Mouse (Mus musculus) midbrain, embryonic 15.5 days (tissue): ENCODE measurements at regions not wholly inside any gene's neighbourhood (a gene's known extent, or its start where the extent isn't known, plus 50 kb on each side); places are given as distances from the start of the nearest gene placed in this dataset.
A peak's percentile ranks its signal among the peaks of the same experiment; 100 is the strongest.

Experiments
- ATAC-seq: fragments of 200-750 bp; cut with Nextera tagmentation; replicated peaks from 2 replicates; pipeline ENCODE4 v1.8.0; 2017; ENCODE audit warnings: moderate TSS enrichment
- H3K27ac ChIP-seq: fragments of 300-500 bp; sonication (generic); 2 replicates; pipeline ENCODE4 v1.5.1; 2015; ENCODE audit warnings: mild to moderate bottlenecking, inconsistent platforms
- H3K27me3 ChIP-seq: fragments of 300-500 bp; sonication (generic); replicated peaks from 2 replicates; pipeline ENCODE4 v1.6.1; 2015; ENCODE audit warnings: inconsistent platforms
- H3K36me3 ChIP-seq: fragments of 300-500 bp; sonication (generic); replicated peaks from 2 replicates; pipeline ENCODE4 v1.6.1; 2015; ENCODE audit warnings: inconsistent platforms
- H3K4me1 ChIP-seq: fragments of 300-500 bp; sonication (generic); 2 replicates; pipeline ENCODE4 v1.6.1; 2015; ENCODE audit warnings: inconsistent platforms
- H3K4me2 ChIP-seq: fragments of 300-500 bp; sonication (generic); 2 replicates; pipeline ENCODE4 v1.6.1; 2015; ENCODE audit warnings: inconsistent platforms, mild to moderate bottlenecking, moderate library complexity
- H3K4me3 ChIP-seq: fragments of 300-500 bp; sonication (generic); 2 replicates; pipeline ENCODE4 v1.5.1; 2015; ENCODE audit warnings: mild to moderate bottlenecking, inconsistent platforms
- H3K9ac ChIP-seq: fragments of 300-500 bp; sonication (generic); 2 replicates; pipeline ENCODE4 v1.6.1; 2015; ENCODE audit warnings: mild to moderate bottlenecking, inconsistent platforms
- H3K9me3 ChIP-seq: fragments of 300-500 bp; sonication (generic); 2 replicates; pipeline ENCODE4 v1.6.1; 2016; ENCODE audit warnings: inconsistent platforms
- WGBS: fragments of 180-500 bp; shearing (Covaris S2); methylation state at CpG from one replicate; pipeline ENCODE4 v1.1.7; 2015; ENCODE audit warnings: mixed read lengths; 5-methylcytosine and 5-hydroxymethylcytosine counted together

DNA sequence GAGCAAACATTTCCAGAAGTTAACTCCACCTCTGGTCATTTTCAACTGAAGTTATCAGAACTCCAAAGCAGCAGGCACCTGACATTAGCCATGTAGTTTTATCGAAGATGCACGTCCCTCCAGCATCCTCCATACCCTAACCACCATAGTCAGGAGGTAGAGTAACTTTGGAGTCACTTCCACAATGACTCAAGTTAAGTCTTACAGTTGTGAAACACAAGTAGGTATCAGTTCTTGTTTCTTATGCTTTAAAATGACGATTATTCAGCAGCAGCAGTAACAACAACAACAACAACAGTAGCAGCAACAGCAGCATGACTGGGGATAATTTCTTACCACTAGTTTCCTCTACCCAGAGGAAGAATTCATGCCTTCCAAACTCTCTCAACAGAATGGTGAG is 51.3 kb upstream of the Tank start:
- ATAC-seq, result no peak
- Histone ChIP-seq H3K36me3 (no peaks in the 10 kb centered on the region), H3K9ac (no peak overlapping the region), H3K9me3 (no peaks in the 10 kb centered on the region; the same call in 1 of the 2 replicates), H3K27ac (no peak overlapping the region), H3K4me2 (no peak overlapping the region), H3K27me3 (no peaks in the 10 kb centered on the region), H3K4me3 (no peak overlapping the region), H3K4me1 (no peaks in the 10 kb centered on the region)
- 93% methylated on average over 3 of the region's 3 CpGs for WGBS

DNA sequence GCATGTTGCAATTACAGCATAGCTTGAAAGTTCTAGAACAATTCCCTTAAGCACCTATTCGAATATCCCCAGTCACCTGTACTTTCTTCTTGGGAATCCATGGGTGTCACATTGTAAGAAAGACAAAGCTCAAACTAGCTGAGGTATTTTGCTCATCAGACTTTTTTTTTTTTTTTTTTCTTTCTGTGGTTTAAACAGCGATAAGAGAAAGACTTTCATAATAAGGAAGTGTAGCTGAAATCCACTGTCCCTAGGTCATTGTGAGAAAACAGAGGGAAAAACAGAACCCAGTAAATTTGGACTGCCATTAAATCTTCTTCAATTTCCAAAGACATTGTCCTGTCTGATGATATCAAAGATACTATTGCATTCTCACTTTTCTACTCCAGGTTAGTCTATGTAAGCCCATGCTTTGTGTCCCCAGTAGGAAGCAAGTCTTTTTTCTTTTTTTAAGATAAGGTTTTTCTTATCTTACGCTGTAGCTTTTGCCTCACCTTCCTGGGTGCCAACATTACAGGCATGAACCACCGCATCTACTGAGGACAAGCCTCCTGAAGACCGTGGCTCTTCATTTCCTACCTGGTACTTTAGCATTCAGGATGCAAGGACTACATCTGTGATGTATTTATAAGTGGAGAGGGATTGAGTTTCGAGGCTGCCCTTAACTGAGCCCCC is 54.2 kb upstream of the Tank start:
- 91% methylated on average over 6 of the region's 6 CpGs for WGBS
- no peak overlapping the region for H3K27ac ChIP-seq
- no peaks in the 10 kb centered on the region; the same call in 1 of the 2 replicates for H3K9me3 ChIP-seq
- no peaks in the 10 kb centered on the region for H3K27me3 ChIP-seq
- no peak for ATAC-seq
- no peaks in the 10 kb centered on the region for H3K4me1 ChIP-seq
- no peak overlapping the region for H3K4me3 ChIP-seq
- no peak overlapping the region for H3K9ac ChIP-seq
- no peaks in the 10 kb centered on the region for H3K36me3 ChIP-seq
- H3K4me2 ChIP-seq, result no peak overlapping the region

DNA sequence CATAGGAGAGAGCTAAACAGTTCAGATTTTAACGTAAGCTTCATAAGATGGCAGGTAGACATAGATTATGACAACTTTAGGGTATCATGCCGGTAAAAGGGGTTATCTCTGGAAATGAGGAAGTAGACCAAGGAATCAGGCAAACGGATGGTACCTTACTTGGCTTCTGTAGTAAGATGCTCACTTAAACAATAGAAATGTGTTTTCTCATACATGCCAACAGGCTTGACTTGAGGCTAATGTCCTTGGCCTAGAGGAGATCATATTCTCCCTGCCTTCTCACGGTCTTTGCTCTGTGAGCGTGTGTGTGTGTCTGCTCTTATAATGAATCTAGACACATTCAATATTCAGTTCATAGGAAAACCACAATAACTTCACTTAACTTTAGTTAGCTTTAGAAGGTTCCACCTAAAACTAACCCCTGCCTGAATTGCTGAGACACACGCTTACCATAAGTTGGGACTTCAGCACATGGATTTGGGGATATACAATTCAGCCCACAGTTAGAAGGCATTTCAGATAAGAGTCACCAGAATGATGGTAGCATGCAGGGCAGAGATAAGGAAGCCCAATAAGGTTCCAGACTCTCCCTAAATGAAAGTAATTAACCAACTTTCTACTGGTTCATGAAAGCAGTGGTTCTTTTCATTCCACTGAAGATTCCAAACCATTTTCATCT is 63.8 kb upstream of the Tank start:
- no peaks in the 10 kb centered on the region for H3K9me3 ChIP-seq
- H3K4me1 ChIP-seq, result no peaks in the 10 kb centered on the region
- WGBS, result 96% methylated on average over 6 of the region's 6 CpGs
- H3K4me3 ChIP-seq, result no peak overlapping the region
- no peaks in the 10 kb centered on the region for H3K27me3 ChIP-seq
- no peaks in the 10 kb centered on the region for H3K36me3 ChIP-seq
- H3K4me2 ChIP-seq, result no peak overlapping the region
- no peak overlapping the region for H3K27ac ChIP-seq
- ATAC-seq, result no peak
- H3K9ac ChIP-seq, result no peak overlapping the region

DNA sequence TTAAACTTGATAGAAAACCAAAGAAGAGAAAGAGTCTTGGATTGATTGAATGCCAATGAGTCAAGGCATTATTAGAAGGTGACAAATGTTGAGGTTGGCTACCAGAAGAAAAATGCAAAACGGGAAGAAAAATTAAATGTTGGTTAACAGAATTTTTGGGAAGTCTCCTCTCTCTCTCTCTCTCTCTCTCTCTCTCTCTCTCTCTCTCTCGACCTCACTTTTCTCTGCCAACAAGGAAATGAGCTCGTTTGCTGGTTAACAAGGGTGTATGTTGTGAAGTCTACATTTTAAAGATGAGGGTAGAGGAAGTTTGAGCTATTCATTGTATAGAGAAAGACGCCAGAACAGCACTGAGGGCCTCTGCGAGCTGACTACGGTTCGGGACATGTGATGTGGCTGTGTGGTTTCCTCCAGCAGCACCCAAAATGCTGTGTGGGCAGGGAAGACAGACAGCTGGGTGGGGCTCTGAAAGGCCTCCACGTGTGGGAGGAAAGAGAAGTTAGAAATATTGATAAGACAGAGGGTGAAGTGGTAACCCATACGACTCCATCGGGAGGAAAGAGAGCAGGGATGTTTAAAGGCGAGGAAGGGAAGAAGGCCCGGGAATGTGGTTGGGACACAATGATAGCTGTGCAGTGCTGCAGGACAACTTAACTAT is 64.5 kb upstream of the Tank start:
- H3K4me2 ChIP-seq, result no peak overlapping the region
- WGBS, result 87% methylated on average over 12 of the region's 12 CpGs
- H3K4me1 ChIP-seq, result no peaks in the 10 kb centered on the region
- H3K9me3 ChIP-seq, result no peaks in the 10 kb centered on the region
- no peak overlapping the region for H3K9ac ChIP-seq
- H3K36me3 ChIP-seq, result no peaks in the 10 kb centered on the region
- no peak overlapping the region for H3K4me3 ChIP-seq
- no peak for ATAC-seq
- H3K27ac ChIP-seq, result no peak overlapping the region
- H3K27me3 ChIP-seq, result no peaks in the 10 kb centered on the region

DNA sequence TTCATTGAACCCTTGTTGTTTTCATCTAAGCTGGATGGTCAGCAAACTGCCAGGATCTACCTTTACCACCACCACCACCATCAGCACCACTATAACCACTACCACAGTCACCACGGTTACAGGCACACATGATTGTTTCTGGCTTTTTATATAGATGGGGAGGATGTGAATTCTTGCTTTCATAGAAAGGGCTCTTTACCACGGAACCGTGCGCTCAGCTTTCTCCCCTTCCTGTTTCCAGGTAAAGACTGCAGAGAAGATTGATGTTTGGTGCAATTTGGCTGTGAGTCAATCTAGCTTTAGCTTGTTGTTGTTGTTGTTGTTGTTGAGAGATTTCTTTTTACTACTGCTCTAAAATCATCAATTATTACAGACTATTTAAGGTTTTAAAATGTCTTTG is 74.8 kb upstream of the Tank start:
- Histone ChIP-seq H3K27me3 (no peaks in the 10 kb centered on the region), H3K4me1 (no peaks in the 10 kb centered on the region), H3K4me3 (no peak overlapping the region), H3K9me3 (no peaks in the 10 kb centered on the region), H3K4me2 (no peak overlapping the region), H3K27ac (no peak overlapping the region), H3K9ac (no peak overlapping the region), H3K36me3 (no peaks in the 10 kb centered on the region)
- no peak for ATAC-seq
- WGBS, result 91% methylated on average over 4 of the region's 4 CpGs

DNA sequence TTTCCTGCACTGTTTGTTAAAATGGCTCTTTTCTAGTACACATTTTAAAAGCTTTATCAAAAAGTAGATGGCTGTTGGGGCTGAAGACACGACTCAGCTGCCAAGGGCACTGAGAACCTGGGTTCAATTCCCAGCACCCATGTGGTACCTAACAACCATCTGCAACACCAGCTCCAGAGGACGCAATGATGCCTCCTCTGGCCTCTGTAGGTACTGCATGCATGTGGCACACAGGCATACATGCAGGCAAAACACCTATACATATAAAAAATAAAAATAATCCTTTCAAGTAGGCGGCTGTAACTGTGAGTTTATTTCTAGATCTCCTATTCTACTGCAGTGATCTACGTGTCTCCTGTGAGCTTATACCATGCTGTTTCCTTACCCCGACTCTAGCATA is 76.5 kb upstream of the Tank start:
- H3K4me1 ChIP-seq, result no peaks in the 10 kb centered on the region
- no peaks in the 10 kb centered on the region for H3K9me3 ChIP-seq
- no peak overlapping the region for H3K27ac ChIP-seq
- no peak overlapping the region for H3K4me2 ChIP-seq
- no peaks in the 10 kb centered on the region for H3K27me3 ChIP-seq
- H3K9ac ChIP-seq, result no peak overlapping the region
- H3K4me3 ChIP-seq, result no peak overlapping the region
- no peaks in the 10 kb centered on the region for H3K36me3 ChIP-seq
- ATAC-seq, result no peak
- 88% methylated on average over 5 of the region's 5 CpGs for WGBS

DNA sequence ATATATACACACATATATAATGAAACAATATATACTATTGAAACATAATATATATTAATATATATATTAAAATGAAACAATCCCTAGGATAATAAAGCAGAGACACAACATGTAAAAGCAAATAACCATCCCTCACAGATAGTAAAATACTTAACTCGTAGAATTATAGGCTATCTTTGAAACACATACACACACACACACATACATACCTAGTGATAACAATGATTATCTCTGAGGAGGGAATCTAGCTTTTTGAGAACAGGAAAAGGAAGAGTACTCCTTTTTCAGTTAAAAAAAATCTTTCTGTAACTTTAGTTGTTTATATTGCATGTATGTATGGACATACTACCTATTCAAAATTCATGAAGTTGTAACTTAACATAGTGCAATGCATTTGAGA is 79.1 kb upstream of the Tank start:
- Histone ChIP-seq H3K4me2 (no peak overlapping the region), H3K36me3 (no peaks in the 10 kb centered on the region), H3K9me3 (no peaks in the 10 kb centered on the region), H3K27ac (no peak overlapping the region), H3K9ac (no peak overlapping the region), H3K4me1 (no peaks in the 10 kb centered on the region), H3K4me3 (no peak overlapping the region), H3K27me3 (no peaks in the 10 kb centered on the region)
- ATAC-seq, result no peak
- WGBS, result 98% methylated on average over 1 of the region's 1 CpGs

DNA sequence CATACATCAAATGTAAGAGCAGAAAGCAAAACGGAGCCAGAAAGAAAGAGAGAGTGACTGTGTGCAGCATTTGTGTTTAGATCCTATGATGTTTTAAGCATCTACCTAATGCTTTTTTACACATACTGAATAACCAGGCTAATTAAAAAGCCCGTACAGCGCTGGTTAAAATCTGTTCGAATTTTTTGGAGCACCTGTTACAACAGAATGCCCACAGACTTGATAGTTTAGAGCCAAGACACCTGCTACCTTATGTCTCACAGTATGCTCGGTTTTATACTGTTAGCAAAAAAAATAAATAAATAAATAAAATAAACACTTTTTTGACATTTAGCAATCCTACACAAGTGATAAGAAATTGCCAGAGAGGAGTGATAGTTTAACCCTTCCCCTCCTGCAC is 80.5 kb upstream of the Tank start:
- no peak for ATAC-seq
- no peaks in the 10 kb centered on the region for H3K36me3 ChIP-seq
- no peak overlapping the region for H3K4me2 ChIP-seq
- H3K27me3 ChIP-seq, result no peaks in the 10 kb centered on the region
- no peaks in the 10 kb centered on the region for H3K9me3 ChIP-seq
- WGBS, result 69% methylated on average over 5 of the region's 5 CpGs
- H3K4me3 ChIP-seq, result no peak overlapping the region
- no peak overlapping the region for H3K9ac ChIP-seq
- no peaks in the 10 kb centered on the region for H3K4me1 ChIP-seq
- no peak overlapping the region for H3K27ac ChIP-seq

DNA sequence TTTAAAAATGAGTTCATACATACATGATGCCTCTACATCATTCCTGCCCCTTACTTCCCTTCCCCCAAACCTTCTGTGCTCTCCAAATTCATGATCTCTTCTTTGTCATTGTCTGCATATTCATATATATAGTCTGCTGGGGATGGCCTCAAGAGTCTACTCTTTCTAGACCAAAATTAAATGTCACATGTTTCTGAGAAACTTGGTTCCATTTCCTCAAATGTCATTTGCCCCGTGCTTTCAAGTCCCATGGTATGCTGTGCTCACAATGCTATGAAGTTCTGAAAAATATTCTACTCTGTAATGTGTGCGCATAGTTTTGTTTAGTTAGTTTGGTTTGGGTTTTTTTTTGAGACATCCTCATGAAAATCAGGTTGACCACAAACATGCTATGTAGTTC is 81.4 kb upstream of the Tank start:
- no peaks in the 10 kb centered on the region for H3K4me1 ChIP-seq
- H3K4me3 ChIP-seq, result no peak overlapping the region
- no peaks in the 10 kb centered on the region for H3K27me3 ChIP-seq
- H3K9me3 ChIP-seq, result no peaks in the 10 kb centered on the region
- no peak overlapping the region for H3K4me2 ChIP-seq
- H3K36me3 ChIP-seq, result no peaks in the 10 kb centered on the region
- no peak overlapping the region for H3K27ac ChIP-seq
- no peak for ATAC-seq
- H3K9ac ChIP-seq, result no peak overlapping the region
- 94% methylated on average over 2 of the region's 2 CpGs for WGBS

DNA sequence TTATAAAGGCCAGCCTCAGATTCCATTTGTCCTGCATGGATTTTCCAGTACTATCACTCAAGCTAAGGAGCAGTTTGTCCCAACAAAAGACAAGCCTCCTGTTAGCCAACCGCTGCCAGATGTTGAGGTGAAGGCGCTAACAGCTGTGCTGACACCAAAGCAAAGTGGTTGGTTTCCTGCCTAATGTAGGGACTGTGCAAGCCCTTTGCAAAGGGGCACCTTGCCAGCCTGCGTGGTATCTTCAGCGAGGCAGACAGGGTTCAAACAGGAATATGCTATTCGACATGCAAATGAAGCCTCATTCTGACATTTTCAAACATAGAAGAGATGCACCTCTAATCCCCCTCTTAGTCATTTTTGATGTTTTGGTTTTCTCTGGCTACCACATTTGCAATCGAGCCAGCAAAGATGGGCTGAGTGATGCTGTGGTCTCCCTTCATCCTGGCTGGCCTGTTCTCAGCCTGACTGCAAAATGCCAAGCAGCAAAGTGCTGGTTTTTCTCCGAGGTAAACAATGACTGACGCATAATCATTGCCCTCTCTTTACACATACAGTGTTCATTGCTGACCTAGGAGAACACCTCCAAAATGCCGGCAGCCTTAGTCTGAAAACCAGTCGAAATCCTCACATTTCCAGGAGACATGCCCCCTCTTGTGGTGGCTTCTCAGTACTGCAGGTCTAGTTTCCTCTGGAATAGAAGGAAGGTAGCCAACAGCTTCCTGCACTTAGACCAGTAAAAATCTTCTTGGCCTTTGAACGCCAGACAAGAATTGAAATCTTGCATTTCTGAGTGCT is 84.3 kb upstream of the Tank start:
- no peaks in the 10 kb centered on the region for H3K36me3 ChIP-seq
- H3K27ac ChIP-seq, result peak overlapping the region; percentile 16
- peak overlapping the region; percentile 37 for H3K4me2 ChIP-seq
- no peak overlapping the region for H3K9ac ChIP-seq
- H3K4me3 ChIP-seq, result no peak overlapping the region
- H3K4me1 ChIP-seq, result no peaks in the 10 kb centered on the region
- H3K9me3 ChIP-seq, result no peaks in the 10 kb centered on the region
- WGBS, result 44% methylated on average over 11 of the region's 11 CpGs
- ATAC-seq, result peak; percentile 85
- H3K27me3 ChIP-seq, result no peaks in the 10 kb centered on the region

DNA sequence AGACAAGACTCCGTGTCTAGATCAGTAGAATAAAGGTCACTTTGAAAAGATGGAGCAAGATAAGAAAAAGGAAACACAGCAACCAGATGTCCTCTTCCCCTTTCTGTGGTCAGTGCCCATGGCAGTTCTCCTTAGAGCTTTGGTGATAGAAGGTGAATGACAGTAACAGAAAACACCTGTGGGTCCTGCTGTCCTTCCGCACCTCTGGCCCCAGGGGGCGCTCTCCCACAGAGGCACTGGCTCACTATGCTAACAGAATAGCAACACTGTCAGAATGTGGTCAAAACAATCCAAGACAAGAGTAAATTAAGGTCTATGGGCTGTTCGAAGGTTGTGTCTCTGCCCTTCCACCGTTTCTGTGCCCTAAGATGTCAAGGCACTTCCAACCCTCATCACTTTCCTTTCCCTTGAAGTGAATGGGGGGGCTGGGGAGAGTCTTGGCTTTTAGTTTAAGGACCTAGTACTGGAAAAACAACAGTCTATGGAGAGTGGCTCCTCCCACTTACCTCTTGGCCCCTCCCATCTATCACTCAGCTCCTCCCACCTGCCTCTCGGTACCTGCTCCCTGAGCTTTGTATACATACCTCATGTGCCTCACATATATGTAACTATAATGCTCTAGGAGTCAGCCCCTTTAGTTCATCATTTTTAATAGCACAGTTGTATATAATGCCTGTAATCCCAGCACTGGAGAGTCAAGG is 86.2 kb upstream of the Tank start:
- Histone ChIP-seq H3K4me1 (no peaks in the 10 kb centered on the region), H3K27ac (no peak overlapping the region), H3K9me3 (no peaks in the 10 kb centered on the region), H3K4me2 (no peak overlapping the region), H3K27me3 (no peaks in the 10 kb centered on the region), H3K36me3 (no peaks in the 10 kb centered on the region), H3K4me3 (no peak overlapping the region), H3K9ac (no peak overlapping the region)
- 68% methylated on average over 6 of the region's 6 CpGs for WGBS
- no peak for ATAC-seq
